Mouse (Mus musculus) lung, postnatal 10 days (tissue): ENCODE measurements around the gene Olfr463.

Source experiments
- DNase-seq: peaks from one replicate; pipeline ENCODE4 v3.0.0; 2021

Gene Olfr463

DNA sequence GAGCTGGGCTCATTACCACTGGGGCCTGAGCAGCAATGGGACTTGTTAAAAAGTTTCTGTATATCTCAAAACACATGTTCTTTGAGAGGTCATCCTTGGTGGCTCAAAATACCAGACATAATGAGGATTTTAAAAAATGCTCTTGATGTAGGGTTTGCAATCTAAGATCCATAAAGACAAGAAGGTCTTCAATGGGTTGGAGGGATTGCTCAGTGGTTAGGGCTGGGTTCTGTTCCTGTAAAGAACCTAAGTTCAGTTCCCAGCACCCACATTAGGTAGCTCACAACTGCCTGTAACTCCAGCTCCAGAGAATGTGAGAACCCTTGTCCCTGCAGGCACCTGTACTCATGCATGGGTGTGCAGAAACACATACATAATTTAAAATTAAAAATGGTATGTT is at the start of gene Olfr463:
TSS of gene Olfr463 (minus strand) at position 101 of the 400 bp plus-strand sequence.
- no peak for DNase-seq

DNA sequence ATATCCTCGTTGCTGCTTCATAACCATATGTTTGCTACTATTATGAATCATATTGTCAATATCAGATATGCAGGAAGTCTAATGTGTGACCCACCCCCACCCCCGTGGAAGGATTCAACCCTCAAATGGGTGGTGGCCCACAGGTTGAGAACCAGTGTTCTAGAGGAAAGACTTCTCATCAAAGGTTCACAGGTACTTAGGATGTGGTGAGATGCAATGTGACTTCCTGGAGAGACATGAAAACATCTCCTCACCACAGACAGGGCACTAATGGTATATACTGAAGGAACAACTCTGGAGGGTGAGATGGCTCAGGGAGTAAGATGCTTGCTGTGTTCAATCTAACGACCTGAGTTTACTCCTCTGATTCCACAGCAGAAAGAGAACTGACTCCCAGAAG is 38.3 kb upstream of the Olfr463 start:
- no peak for DNase-seq

DNA sequence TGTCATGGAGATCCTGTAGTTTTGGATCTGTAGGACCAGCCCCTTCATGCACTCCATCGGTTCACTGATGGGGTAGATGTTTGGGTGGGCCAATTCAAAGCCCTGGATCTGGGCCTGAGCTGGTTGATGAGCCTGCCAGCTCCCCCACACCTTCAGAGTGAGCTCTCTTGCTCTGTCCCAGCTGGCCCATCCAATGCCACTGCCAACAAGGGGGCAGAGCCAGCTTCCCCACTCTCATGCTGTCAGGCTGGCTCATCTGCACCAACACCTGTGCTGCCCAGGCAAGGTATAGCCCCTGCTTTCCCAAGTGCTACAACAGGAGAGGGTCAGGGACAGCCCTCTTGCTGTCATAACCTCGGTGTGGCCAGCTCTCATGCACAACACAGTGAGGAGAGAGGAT is 36.5 kb upstream of the Olfr463 start:
- no peak for DNase-seq

DNA sequence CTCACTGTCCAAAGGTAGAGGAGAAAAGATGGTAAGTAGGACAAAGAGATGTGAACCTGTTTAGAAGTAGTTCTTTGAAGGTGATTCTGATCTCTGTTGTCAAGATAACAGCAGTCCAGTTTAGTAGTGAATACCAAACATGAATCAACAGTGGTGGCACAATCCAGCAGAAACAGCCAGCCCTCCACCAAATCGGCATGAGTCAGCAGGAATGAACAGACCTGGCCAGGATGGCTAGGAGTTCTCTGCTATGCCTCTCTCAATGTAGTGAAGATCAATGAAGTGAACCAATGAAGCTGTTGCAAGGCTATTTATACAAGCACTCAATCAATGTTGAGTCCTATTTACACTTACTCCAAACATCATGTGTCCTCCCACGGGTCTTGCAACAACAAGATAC is 33.2 kb upstream of the Olfr463 start:
- no peak for DNase-seq

DNA sequence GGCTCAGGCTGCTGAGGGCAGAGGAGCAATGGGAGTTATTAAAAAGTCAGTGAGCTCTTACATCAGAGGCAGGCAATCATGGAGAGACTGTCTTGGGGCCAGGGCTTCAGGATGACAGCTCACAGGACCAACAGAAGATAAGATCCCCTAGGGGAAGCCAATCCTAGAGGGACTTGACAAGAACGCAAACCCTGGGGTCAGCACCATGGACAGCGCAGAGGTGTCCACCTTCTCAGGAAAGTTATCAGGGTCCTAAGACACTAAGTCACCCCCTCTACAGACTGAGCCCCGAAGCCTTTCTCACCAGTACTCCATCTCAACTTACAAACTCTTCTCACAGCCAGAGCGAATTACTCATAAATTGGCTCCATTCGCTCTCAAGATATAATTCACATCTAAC is 23.8 kb upstream of the Olfr463 start, which contains the start of gene Olfr464:
TSS of gene Olfr464 (minus strand) at position 2 of the 400 bp plus-strand sequence.
- peak; percentile 14 for DNase-seq

DNA sequence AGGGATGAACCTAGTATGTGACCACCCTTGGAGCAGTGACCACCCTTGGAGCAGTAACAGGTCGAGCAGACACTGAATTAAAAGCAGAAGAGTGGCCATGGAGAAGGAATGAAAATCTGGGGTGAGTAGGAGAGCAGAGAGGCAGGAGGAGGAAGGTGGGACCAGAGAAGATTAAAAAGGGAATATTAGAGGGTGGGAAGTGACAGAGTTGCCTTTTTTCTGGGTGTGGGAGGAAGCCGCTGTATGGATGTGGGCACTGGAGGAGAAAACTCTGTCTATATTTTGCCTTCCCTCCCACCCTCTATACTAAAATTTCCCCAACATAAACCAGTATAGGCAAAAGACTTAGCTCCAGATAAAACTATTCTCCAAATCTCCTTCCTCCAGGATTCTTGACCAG is 23.1 kb upstream of the Olfr463 start:
- no peak for DNase-seq

DNA sequence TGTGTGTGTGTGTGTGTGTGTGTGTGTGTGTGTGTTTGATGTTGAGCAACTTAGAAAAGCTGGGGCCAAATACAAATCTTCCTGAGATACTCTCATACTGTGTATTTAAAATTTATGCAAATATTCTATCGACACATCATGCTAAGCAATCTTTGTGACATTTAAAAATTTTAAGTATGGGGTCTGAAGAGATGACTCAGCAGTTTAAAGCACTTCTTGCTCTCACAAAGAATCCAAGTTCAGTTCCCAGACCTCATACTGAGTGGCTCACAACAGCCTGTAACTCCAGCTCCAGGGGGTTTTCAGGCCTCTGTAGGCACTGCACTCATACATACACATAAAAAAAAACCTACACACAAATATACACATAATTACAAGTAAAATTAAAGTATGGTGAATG is 18.8 kb upstream of the Olfr463 start:
- no peak for DNase-seq

DNA sequence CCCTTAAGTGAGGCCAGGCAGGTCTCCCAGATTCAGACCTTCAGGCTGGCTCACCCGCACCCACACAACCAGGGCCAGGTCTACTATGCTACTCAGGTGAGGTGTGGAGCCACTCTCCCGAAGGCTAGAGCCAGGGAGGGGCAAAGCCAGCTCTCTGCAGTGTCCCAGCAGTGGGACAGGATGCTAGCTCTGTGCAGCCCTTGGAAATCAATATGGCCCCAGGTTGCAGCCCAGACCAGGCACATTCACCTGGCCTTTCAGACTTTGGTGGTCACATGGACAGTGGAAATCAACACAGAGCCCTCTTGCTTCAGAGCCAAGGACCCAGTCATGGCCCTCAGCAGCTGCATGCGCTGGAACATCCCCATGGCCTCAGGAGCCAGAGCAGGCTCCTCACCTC is 7.1 kb upstream of the Olfr463 start:
- DNase-seq: no peak

DNA sequence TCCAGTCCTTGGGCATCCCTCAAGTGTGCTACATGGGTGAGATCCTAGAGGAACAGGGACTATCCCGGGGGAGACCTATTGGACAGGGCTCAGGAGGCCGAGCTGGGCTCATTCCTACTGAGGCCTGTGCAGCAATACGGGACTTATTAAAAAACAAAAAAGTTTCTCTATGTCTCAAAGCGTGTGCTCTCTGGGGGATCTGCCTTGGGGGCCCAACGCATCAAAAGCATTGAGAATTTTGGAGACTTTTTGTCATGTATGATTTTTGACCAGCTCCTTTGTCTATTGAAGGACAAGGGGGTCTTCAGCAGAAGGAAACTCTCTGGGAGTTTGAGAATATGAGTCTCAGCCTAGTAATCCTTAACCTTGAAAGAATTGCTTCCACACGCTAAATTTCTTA is 5.0 kb downstream of the Olfr463 start, which contains the start of gene Olfr462:
TSS of gene Olfr462 (minus strand) at position 101 of the 400 bp plus-strand sequence.
- no peak for DNase-seq

DNA sequence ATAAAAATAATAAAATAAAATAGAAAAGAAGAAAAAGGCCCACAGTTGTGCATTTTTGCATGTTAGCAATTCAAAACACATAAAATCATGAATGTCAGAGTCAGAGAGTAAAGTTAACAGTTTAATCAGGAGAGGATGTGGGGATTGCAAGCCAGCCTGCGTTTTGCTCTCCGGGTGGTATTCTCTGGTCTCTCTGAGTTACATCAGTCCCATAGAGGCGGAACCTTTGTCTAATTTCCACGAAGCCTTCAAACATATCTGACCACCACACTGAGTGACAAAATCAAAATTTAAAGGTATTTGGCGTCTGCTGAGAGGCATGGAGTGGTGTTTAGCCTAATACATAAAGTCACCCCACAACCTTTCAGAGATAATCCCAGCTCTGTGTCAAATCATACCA is 12.3 kb downstream of the Olfr463 start:
- no peak for DNase-seq

DNA sequence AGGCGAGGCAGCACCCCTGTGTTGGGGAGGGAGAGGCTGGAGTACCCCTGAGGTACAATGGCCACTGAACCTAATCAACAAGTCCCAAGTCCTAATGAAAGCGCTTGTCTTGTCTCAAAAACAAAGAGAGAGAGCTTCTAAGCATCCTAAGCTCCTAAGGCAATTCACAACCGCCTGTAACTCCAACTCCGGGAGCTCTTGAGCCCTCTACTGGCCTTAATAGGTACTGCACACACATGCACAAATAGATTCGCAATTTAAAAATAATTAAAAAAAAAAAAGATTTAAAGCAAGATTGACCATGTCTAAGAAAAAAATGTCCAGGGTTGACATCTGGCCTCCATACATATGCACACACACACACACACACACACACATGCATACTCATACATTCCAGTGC is 13.7 kb downstream of the Olfr463 start:
- no peak for DNase-seq

DNA sequence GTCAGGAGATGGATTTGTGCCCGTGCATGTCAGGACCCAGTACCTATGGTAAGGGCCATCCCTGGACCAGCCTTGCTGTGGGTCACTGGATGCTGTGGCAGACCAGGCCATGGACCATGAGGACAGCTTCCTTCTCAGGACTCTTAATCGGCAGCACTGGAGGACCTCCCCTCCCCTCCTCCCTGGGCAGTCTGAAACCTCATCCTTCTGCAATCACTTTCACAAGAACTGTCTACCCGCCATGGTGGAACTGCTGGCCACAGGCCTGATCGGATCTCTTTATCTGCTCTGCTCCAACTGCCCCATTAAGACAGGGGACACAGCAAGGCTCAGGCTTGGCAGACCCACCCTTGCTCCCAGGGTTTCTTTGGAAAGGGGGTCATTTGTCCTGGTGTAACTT is 15.5 kb downstream of the Olfr463 start:
- no peak for DNase-seq

DNA sequence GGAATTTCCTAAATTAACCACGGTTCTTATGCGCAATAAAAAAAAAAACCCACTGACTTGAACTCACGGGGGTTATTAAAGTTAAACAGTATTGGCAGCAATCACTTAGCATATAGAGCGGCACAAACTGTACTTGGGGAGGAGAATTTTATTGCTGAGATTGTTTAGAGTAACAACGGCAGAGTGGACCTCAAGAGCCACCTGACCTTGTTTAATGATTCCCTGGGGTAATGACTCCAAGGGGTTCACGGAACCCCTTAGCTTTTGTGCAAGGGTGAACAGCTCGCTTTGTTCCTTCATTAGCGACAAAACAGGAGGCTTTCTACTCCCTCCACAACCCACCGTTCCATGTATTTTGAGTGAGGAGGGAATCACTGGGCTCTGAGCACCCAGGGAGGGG is 17.4 kb downstream of the Olfr463 start:
- DNase-seq: no peak

DNA sequence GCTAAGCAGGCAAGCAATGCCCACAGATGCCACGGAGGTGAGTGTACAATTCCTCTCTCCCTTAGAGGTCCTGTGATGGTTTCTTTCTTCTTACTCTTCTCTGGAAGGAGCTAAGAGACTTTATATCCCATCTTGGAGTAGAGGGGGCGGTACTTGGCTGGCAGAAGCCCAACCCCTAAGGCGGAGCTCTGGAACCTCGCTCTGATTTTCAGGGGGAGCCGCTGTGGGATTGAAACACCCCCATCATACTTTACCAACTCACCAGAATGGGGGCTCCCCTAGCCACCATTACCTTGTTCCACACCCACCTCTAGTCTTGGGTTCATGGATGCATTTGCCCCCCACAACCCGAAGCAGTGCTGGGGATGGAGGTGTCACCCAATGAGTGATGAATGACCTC is 21.8 kb downstream of the Olfr463 start, which contains the start of gene Epx:
TSS of gene Epx (minus strand) at position 101 of the 400 bp plus-strand sequence.
- no peak for DNase-seq

DNA sequence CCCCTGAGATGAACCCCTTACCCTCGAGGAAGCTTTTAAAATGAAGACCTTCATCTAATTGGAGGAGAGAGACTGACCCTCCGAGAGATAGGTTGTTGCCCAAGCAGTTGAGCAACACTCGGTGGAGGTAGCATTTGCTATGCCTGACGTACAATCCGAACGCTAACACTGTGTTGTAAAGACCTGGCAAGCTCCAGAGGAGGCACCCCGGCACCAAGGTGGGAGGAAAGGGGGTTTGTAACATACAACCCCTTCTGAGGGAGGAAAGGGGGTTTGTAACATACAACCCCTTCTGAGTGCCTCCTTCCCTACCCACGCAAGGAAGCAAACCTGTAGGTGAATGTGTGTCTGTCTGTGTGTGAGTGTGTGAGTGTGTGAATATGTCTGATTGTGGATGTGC is 25.4 kb downstream of the Olfr463 start:
- no peak for DNase-seq

DNA sequence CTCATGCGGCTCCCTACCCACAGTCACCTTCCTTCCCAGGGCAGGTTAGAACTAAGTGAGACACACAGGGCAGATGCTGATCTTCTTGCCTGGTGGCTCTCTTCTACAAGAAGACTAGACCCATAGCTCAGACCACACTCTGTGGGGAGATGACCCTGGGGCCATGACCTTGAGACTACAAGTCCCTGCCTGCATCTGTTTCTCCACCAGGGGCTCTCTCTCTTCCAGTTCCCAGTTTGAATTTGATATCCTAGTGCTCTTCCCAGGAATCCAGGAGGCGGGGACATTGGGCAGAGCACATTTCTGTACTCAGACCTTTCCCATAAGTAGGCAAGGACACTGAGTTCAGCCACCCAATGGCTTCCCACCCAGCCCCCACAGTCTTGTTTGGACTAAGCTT is 27.1 kb downstream of the Olfr463 start:
- DNase-seq: no peak

DNA sequence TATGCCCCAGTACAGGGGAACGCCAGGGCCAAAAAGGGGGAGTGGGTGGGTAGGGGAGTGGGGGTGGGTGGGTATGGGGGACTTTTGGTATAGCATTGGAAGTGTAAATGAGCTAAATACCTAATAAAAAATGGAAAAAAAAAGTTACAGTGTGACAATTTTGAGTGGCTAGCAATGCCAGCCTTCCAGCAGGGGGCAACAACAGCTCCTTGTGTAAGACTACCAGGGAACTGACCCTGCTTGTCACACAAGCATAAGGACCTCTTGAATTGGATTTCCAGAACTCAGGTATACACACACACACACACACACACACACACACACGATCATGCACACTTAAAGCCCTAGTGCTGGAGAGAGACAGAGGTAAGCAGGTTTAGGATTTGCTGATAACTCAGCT is 30.3 kb downstream of the Olfr463 start:
- peak; percentile 24 for DNase-seq

DNA sequence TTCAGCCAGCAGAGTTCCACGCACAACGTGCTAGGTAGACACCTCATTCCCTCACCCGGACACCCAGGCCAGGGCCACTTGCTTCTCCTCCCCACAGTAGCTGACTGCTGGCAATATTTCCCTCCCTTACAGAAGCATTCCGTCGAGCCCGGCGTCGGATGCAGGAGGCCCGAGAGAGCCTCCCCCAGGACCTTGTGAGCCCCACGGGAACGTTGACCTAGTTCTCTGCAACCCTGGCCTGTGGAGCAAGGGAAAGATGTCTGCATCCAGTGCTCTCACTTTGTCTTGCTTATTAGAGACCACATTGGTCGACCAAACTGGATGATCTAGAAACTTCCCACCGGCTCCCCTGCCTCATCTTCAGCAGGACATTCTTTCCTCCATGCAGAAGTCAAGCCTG is 34.4 kb downstream of the Olfr463 start:
- no peak for DNase-seq

DNA sequence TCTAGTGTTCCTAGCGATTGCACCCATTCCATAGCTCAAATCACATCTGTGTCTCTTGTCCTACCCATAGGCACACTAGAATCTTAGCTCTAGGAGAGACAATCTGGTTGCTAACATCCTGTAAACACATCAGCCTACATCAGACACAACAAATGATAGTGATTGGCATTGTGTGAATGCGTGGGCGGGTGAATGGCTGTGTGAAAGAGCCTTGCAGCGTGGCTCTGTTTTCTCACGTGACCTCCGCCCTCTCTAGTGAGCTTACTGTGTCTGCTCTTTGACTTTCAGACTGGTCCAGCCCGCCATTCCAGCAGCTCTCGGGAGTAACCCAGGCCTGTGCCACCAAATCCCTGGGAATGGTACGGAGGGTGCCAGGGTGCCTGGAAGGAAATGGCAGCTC is 36.8 kb downstream of the Olfr463 start:
- DNase-seq: no peak

DNA sequence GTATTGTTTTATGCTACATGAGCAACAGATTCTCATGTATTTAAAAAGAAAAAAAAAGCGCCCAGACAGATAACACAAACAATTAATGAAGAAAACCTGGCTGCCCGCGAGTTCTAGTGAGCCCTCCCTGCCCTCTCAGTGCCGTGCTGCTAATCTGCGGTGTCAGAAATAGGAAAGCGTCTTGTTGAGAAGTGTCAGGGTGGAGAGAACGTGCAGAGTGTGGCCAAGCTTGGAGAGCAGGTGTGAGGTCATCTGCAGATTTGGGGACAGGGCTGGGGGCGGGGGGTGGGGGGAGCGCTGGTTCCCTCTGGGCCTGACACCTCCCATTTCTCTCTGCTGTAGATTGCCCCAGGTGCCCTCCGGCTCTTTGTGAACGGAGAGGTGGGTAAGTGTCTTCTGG is 37.9 kb downstream of the Olfr463 start:
- DNase-seq: no peak

DNA sequence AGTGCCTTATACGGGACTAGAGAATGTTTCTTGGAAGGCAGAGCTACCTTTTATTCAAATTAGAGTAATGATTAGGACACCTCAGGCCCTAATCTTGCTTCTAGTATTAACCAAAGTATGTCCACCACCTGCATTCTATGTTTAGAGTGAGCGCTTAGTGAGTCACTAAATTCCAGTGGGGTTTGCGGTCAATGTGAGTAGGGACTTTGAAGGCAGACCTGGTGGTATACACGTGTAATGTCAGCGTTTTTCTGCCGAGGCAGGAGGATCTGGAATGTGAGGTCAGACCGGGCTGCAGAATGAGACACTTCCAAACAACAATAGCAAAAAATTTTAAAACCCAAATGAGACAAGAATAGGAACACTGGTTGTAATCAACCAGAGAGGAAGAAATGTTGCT is 42.6 kb downstream of the Olfr463 start:
- DNase-seq: no peak

DNA sequence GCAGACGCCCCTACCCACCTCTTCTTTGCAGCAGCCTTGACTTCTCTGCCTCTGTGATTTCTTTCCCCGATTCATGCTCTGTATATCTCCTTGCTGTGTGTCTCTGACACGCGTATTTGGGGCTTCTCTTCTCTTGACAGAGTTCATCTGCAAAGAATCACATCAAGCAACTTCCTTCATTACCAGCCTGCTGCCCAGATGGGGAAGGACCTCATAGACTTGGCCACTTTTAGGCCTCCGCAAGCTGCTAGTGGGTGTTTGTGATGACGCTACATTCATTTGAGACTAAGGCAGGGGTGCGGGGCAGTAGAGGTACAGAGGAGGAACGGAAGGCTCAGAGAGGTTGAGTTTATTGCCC is 43.6 kb downstream of the Olfr463 start:
- no peak for DNase-seq

DNA sequence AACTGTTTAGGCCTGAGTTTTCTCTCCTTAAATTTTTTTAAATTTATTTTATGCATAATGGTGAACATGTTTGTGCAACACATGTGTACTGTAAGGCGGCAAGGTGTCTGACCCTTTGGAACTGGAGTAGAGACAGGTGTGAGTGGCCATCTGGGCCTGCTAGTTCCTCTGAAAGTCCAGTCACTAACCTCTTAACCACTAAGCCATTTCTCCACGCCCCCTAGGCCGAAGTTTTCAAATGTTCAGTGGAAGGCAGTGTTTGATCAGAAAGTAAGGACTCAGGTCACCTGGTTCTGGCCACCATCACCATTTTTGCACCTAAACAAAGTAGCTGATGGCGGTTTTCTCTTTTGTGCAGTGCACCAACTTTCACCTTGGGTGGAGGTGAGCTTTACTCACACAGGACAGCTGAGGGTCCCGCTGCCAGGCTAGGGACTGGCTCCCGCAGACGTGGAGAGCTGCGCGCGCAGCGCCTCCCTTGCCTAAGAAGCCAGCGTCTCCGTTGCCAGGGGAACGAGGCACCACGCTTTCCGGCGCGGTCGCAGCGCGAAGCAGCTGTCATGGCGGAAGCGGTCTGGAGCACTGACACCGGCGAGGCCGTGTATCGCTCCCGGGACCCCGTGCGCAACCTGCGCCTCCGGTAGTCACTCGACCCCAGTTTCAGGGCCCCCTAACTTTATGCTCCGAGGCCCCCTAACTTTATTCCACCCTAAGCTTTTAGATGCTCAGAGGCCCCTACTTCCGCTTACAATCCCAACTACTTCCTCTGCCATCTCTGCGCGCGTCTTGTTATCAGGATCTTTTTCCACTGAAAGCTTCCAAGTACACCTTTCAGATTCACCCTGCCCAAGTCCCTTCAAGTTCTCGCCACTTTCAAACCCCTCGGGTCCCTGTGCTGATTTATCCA is 44.2 kb downstream of the Olfr463 start, which contains the start of gene Mks1:
TSS of gene Mks1 (plus strand) at position 526 of the 907 bp plus-strand sequence.
- peak; percentile 95 for DNase-seq

DNA sequence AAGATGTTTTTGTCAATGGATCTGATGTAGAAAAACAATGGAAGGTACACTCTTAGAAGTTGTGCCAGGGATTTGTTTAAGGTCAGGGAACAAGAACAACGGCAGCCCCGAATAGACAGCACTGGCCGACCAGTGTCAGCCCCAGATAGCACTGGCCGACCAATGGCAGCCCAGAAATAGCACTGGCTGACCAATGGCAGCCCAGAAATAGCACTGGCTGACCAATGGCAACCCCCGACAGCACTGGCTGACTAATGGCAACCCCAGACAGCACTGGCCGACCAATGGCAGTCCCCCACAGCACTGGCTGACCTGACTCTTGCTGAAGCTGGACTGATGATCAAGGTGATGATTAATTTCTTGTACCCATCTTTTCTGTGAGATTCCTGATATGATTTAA is 49.3 kb downstream of the Olfr463 start:
- no peak for DNase-seq
